Comparison of ENCODE assay signal across 9 mouse cellular contexts in the genomic region with DNA sequence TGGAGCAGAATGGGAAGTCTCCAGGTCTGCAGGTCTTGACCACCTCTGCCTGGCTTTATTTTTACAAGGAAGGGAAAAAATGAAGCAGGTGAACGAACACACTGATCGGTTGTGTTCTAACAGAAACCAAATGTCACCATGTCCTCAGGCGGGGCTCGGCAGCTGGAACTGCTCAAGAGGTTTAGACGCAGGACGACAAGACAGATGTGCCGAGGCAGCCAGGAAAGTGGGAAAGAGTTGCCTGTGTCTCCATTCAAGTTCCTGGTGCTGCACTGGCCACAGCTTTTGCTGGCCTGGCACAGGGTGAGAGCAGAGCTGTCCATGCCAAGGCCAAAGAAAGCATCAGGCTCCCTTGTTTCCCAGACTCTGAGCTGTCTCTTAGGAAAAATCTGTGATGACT.
DNase-seq lines count a peak whose midpoint lies in the region; ATAC-seq and TF ChIP-seq lines count a peak whose summit lies in the region.
"Had no signal": no experiment of that assay in that cellular context is flagged by ENCODE, and none has a peak within 500 bp of the region (broad histone marks: within the 10 kb centered on the region; RNA-seq: fewer than 3 reads in every experiment).

No protein-coding gene starts in this region.

- no peak for ATAC-seq in embryonic facial prominence, embryonic 15.5 days (ENCODE audit: insufficient number of reproducible peaks, low FRiP score, low TSS enrichment, low read depth)
- no peak for ATAC-seq in intestine, embryonic 15.5 days
- ATAC-seq in forebrain, embryonic 13.5 days: no peak
- ATAC-seq: Patski had no signal

- no peaks in the 10 kb centered on the region for H3K9me3 ChIP-seq in embryonic facial prominence, embryonic 15.5 days (replicated peaks)
- no peaks in the 10 kb centered on the region for H3K9me3 ChIP-seq in intestine, embryonic 15.5 days
- no peaks in the 10 kb centered on the region for H3K9me3 ChIP-seq in forebrain, embryonic 13.5 days (replicated peaks)

- H3K4me2 ChIP-seq in embryonic facial prominence, embryonic 15.5 days (replicated peaks): no peak overlapping the region
- no peak overlapping the region; the same call in 1 of the 2 replicates for H3K4me2 ChIP-seq in intestine, embryonic 15.5 days (replicated peaks)
- H3K4me2 ChIP-seq in forebrain, embryonic 13.5 days: no peak overlapping the region

- H3K4me3 ChIP-seq in embryonic facial prominence, embryonic 15.5 days (replicated peaks): no peak overlapping the region
- H3K4me3 ChIP-seq in intestine, embryonic 15.5 days (replicated peaks): no peak overlapping the region
- H3K4me3 ChIP-seq in olfactory bulb, adult 2 months (ENCODE audit: insufficient read depth, low read depth, low read length): no peak overlapping the region
- H3K4me3 ChIP-seq in forebrain, embryonic 13.5 days: no peak overlapping the region

- TF ChIP-seq POLR2A in olfactory bulb, adult 2 months (IDR thresholded peaks at IDR 0.05; ENCODE audit: insufficient read depth, low read depth, low read length): no peak

- DNase-seq in layer of hippocampus, postnatal 10 days (ENCODE audit: low spot score in 2 of 2): peak; percentile 22 to 29
- no peak for DNase-seq in layer of hippocampus, adult 11-12 months (ENCODE audit: low spot score)
- DNase-seq in testis, postnatal 10 days (ENCODE audit: low spot score): no peak
- DNase-seq in ovary, postnatal 14 days (ENCODE audit: low spot score): no peak

- no peak for TF ChIP-seq CTCF in olfactory bulb, adult 2 months (IDR thresholded peaks at IDR 0.05; ENCODE audit: insufficient read depth, low read depth, low read length)

- H3K9ac ChIP-seq in embryonic facial prominence, embryonic 15.5 days: no peak overlapping the region
- H3K9ac ChIP-seq in intestine, embryonic 15.5 days: no peak overlapping the region
- no peak overlapping the region for H3K9ac ChIP-seq in forebrain, embryonic 13.5 days

- peak overlapping the region; percentile 18 for H3K27ac ChIP-seq in embryonic facial prominence, embryonic 15.5 days (replicated peaks)
- H3K27ac ChIP-seq in intestine, embryonic 15.5 days: 0 out of 2 replicates have a peak overlapping the region, but pooled peaks have one; percentile 44
- 0 out of 2 replicates have a peak overlapping the region, but pooled peaks have one; percentile 13 for H3K27ac ChIP-seq in olfactory bulb, adult 2 months (ENCODE audit: insufficient read depth, low read depth, low read length)
- no peak overlapping the region for H3K27ac ChIP-seq in forebrain, embryonic 13.5 days

- peaks cover 14% of the 10 kb centered on the region for H3K4me1 ChIP-seq in embryonic facial prominence, embryonic 15.5 days
- 0 out of 2 replicates have a peak, but pooled peaks cover 2% of the 10 kb centered on the region for H3K4me1 ChIP-seq in intestine, embryonic 15.5 days (replicated peaks)
- peaks cover 6% of the 10 kb centered on the region for H3K4me1 ChIP-seq in olfactory bulb, adult 2 months (ENCODE audit: control insufficient read depth, insufficient read depth, low read length)
- H3K4me1 ChIP-seq in forebrain, embryonic 13.5 days: peaks cover 13% of the 10 kb centered on the region

- 12% methylated on average over 7 of the region's 7 CpGs for WGBS in embryonic facial prominence, embryonic 15.5 days
- WGBS in intestine, embryonic 15.5 days: 35% methylated on average over 7 of the region's 7 CpGs
- WGBS in olfactory bulb, adult 2 months: 82% methylated on average over 7 of the region's 7 CpGs
- 88% methylated on average over 7 of the region's 7 CpGs for WGBS in forebrain, embryonic 13.5 days

- no peaks in the 10 kb centered on the region for H3K27me3 ChIP-seq in embryonic facial prominence, embryonic 15.5 days
- H3K27me3 ChIP-seq in intestine, embryonic 15.5 days (replicated peaks): no peaks in the 10 kb centered on the region
- H3K27me3 ChIP-seq in forebrain, embryonic 13.5 days: peaks cover 17% of the 10 kb centered on the region; the same call in 1 of the 2 replicates
- H3K27me3 ChIP-seq: Patski had no signal

- H3K36me3 ChIP-seq in embryonic facial prominence, embryonic 15.5 days: no peaks in the 10 kb centered on the region
- H3K36me3 ChIP-seq in intestine, embryonic 15.5 days: no peaks in the 10 kb centered on the region
- H3K36me3 ChIP-seq in forebrain, embryonic 13.5 days (ENCODE audit: poor library complexity, severe bottlenecking): no peaks in the 10 kb centered on the region

Comparison
In these comparisons a context has a peak if more than half of its experiments do, and no peak if none do; other contexts are left out.
1. DNase-seq: peak in layer of hippocampus, postnatal 10 days (2 of 2); none in layer of hippocampus, adult 11-12 months (single experiment), testis, postnatal 10 days (single experiment) and ovary, postnatal 14 days (single experiment).